Mouse (Mus musculus) 3134 (cell line): Measurements from ENCODE around the gene Acp5.

Experiments
- DNase-seq: peaks from one replicate; pipeline ENCODE4 v3.0.0-alpha.2; 2011; ENCODE audit warnings: low spot score; ENCODE audit not compliant: insufficient read length; ENCODE audit errors: extremely low read depth

The Acp5 gene

DNA sequence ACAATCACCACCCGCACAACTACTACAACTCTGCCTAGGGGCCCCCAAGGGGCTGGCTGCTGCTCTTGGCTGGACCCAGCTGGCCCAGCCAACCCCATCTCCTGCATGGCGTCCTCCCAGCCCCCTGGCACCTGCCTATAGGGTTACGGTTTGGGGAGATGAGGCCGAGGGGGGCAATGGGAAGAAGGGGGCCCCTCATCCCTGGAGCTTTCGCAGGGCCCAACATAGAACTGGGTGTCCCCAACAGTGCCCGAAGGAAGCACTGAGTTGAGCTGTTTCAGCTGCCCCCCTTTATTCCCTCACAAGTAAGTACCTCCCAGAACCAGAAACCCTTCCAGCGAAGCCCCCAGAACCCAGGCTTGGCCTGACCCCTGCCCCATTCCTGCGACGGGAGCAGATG is 27.3 kb downstream of the Acp5 start:
- DNase-seq: no peak

DNA sequence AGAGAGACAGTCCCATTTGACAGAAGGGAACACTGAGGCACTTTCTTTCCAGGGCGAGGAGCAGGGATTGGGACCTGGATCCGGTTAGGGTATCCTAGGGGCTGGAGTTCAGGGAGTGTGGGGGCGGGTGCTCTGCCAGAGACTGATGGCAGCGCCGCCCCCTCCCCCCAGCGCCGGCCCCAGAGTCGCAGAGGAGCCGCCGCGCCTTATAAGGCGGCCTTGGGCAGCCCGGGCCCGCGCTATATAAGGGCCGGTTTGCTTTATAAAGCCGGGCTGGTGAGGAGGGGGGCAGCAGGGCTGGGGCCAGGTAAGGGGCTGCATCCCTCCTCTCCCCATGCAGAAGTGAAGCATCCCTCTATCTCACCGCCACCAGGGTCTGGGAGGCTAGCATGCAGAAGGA is 35.6 kb downstream of the Acp5 start:
- DNase-seq: no peak

DNA sequence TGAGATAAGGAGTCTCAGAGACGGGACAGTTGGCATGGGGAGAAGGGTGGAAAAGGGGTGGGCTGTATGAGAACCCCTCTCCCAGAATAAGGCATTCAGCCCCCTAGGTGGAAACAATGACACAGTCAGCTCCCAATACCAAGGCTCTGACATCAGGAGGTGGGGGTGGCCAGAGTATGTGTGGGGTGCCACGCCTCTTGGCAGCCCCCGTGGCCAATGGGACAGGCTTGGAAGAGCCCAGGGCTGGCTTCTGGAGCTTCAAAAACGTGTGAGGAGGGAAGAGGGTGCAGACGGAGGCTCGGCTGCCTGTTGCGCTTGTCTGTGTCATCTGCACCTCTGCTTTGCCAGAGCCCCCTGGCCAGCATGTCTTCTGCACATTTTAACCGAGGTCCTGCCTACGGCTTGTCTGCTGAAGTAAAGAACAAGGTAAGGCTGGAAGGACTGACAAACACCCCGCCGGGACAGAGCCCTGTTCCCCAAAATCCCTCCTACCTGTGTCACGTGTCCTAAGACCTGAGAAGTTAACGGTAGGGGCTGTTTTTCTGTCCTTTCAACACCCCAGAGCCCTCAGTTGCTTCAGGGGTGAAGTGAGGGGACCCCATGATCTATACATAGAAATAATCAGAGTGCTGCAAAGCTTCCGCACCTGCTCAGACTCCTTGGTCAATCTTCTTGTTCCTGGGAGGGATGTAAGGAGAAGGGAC is 36.4 kb downstream of the Acp5 start, which contains the start of gene Cnn1:
Gene Cnn1, plus strand, starts transcription at position 224 of the 704 bp plus-strand sequence.
- no peak for DNase-seq

DNA sequence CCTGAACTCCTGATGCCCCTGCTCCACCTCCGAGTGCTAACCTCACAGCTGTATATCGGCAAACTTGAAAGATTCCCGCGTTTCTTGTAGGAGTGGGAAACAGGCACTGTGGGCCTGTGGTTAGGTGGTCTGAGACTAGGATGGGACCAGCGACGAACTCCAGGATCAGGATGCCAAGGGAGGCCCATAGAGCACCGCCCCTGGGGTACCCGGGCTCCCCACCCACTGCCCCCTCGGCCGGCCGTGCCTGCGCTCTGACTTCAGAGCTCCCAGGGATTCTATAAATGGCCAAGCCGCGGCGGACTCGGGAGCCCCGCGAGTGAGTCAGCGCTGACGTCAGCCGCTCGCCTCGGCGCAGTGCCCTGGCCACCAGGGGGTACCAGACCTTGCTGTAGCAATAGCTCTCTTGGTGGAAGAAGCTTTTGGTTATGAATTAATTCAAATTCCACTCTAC is 39.6 kb downstream of the Acp5 start:
- peak; percentile 91 for DNase-seq

DNA sequence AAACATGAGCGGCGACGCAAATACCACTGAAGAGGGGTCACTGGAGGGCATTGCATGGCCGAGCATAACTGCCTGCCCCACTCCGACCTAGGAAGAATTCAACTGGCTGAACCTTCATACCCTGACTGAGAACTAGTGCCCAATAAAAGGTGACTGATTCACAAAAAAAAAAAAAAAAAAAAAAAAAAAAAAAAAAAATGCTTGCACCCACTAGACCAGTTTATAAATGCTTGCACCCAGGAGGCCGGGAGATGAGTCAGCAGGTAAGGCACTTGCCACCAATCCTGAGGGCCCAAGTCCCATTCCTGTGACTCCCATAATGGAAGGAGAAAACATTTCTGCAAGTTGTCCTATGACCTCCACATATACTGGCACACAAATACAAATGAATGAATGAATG is 42.8 kb downstream of the Acp5 start:
- DNase-seq: no peak

DNA sequence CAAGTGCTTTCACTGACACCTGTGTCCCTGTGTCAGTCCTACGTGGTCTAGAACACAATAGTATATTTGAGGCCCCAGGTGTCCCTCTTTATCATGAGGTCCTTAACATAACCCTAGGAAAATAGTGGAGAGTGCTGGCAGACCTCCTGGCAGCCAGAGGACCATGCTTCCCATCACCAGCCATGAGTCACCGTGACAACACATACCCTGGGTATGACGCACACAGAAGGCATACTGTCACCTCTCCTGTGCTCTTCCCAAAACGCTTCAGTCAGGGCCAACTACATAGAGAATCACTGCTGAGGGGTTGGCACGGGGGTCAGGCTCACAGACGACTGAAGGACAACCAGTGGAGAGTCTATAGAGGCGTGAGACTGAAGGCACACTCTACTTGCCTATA is 45.5 kb downstream of the Acp5 start:
- DNase-seq: peak; percentile 51

DNA sequence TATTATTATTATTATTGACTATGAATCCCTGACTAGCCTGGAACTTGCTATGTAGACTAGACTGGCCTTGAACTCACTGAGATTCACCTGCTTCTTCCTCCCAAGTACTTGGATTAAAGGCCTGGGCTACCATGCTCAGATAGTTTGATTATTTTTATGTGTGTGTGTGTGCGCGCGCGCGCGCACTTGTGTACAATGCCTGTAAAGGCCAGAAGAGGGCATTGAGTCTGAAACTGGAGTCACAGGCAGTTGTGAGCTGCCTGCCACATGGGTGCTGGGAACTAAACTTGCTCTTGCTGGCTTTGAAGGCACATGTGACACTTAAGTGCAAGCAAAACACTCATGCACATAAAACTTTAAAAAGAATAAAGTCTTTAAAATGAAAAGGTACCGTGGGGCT is 46.2 kb downstream of the Acp5 start:
- no peak for DNase-seq

DNA sequence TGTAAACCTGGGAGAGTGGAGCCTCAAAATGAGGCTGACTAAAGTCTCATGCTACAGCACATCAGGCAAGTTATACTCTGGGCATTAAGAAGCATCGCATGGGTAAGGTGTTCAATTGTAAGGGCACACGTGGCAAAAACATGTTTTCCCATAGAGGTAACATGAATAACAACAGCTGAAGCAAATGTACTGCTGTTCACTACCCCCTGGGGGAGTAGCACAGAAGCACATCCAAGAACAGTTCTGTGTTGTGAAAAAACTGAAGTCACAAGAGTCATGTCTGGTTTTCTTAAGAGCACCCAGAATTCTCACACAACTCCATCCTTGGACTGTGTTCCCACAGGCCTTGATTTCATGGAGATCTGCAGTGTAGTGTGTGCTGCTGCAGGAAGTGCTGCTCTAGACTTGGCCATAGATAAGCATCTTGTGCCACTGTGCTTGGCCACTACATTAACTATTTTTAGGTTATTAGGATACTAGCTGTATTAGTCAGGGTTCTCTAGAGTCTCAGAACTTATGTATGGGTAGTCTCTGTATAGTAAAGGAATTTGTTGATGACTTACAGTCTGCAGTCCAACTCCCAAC is 48.4 kb downstream of the Acp5 start:
- no peak for DNase-seq

DNA sequence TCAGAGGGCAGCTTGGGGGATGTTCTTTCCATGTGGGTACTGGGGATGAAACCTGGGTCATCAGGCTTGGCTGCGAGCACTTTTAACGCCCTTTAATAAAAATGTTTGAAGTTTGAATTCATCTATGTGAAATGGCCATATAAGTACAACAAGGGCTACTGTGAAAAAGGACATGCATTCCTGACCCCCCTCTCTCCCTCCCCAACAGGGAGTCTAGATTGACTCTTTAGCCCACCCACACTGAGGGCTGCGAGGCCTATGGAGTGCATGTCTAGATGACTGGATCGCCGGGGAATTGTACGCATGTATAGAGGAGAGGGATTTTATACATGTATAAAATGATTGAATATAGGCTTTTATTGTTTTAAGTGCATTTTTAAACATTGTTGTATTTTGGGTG is 49.5 kb downstream of the Acp5 start:
- no peak for DNase-seq

DNA sequence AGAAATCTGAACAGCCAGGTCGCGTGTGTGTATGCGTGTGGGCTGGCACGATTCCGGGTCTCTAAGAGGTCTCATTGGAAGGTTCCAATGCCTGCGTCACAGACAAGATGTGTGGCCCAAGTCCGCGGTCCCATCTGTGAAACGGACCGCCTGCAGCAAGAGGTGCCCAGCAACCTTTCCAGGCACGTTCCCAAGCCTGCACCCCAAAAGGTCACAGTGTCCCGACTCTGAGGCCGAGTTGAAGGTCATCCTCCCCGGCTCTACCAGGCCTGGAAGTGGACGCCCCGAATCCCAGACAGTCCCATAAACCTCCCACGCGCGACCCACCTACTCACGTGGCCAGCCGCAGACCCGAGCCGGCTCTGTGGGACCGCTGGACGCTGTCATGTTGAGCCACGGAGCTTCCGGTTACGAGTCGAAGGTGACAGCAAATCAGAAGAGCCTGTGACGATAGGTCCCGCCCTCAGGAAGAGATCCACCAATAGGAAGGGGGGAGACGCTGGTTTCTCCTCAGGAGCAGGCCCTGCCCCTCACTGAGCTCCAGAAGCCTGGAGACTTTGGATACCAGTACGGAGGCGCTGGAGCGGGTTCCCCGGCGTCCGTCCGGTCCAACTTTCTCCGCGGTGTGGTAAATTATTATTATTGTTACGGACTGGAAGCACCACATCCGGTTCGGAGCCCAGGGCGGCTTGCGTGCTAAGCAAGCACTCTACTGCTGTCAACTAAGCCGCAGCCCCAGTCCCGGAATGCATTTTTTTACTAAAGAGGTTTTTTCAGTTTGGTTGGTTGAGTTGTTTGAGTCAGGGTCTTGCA is 50.3 kb downstream of the Acp5 start, which contains the start of gene Ecsit:
Gene Ecsit, minus strand, starts transcription at position 417 of the 813 bp plus-strand sequence.
- peak; percentile 90 for DNase-seq

DNA sequence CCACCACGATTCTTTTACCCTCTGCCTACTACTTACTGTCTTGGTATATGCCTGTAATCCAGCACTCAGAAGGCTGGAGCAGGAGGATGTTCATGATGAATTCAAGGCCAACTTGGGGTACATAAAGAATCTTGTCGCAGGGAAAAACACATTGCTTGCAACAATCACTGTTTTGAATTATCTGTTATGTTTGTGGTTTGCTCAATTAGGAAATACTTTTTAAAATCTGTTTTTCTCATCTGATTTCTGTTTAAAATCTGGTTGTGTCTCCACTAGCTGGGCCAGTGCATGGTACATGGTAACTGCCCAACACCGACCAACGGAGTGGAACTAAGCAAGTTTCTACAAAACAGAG is 50.9 kb downstream of the Acp5 start:
- no peak for DNase-seq
